Mouse (Mus musculus): ENCODE measurements around the gene Zfp541. TPM values are rescaled to one million over a fixed set of nuclear protein-coding genes. Genes with fewer than 3 reads are reported as not detected.

The Zfp541 gene
- polyA plus RNA-seq, 1 experiment from 2014 or later: 0.14 TPM

GRCm38 (mm10) chr7:16098021-16099017 lies 36.7 kb downstream of the Zfp541 start, which contains the start of gene Napa:
Gene Napa (plus strand): TSS chr7:16098458.
- Histone ChIP-seq H3K27me3 (replicated peaks; ENCODE audit: control insufficient read depth, insufficient read depth, low read length) (no peaks in the 10 kb centered on the region), H3K9ac (replicated peaks; ENCODE audit: low read depth, low read length) (peak within 1 kb of the TSS; percentile 92), H3K36me3 (ENCODE audit: control insufficient read depth, insufficient read depth) (no peaks in the 10 kb centered on the region), H3K9me3 (ENCODE audit: control insufficient read depth, low read length) (no peaks in the 10 kb centered on the region), H3K27ac (ENCODE audit: low read length) (peak within 1 kb of the TSS; percentile 70), H3K4me1 (replicated peaks; ENCODE audit: control insufficient read depth, insufficient read depth, low read length) (peaks cover 24% of the 10 kb centered on the region), H3K4me3 (replicated peaks; ENCODE audit: low read length) (peak within 1 kb of the TSS; percentile 88), H3K4me2 (ENCODE audit: low read length) (peak within 1 kb of the TSS; percentile 92)
- WGBS: under 1% methylated on average over 64 of the region's 68 CpGs
- peak; percentile 98 for ATAC-seq

- Histone ChIP-seq H3K27me3 (replicated peaks; ENCODE audit: control insufficient read depth, insufficient read depth, low read length) (no peaks in the 10 kb centered on the region), H3K4me3 (replicated peaks; ENCODE audit: low read length) (no peak overlapping the region), H3K4me1 (replicated peaks; ENCODE audit: control insufficient read depth, insufficient read depth, low read length) (peaks cover 31% of the 10 kb centered on the region), H3K27ac (ENCODE audit: low read length) (no peak overlapping the region), H3K9ac (replicated peaks; ENCODE audit: low read depth, low read length) (no peak overlapping the region), H3K36me3 (ENCODE audit: control insufficient read depth, insufficient read depth) (no peaks in the 10 kb centered on the region), H3K9me3 (ENCODE audit: control insufficient read depth, low read length) (no peaks in the 10 kb centered on the region), H3K4me2 (ENCODE audit: low read length) (peak overlapping the region; percentile 92; the same call in 1 of the 2 replicates)
- WGBS: 96% methylated on average over 4 of the region's 4 CpGs
- no peak for ATAC-seq
These were observed 38.3 kb downstream of the Zfp541 start for GRCm38 (mm10) chr7:16099901-16100300.

- Histone ChIP-seq H3K4me3 (replicated peaks; ENCODE audit: low read length) (no peak overlapping the region), H3K9ac (replicated peaks; ENCODE audit: low read depth, low read length) (no peak overlapping the region), H3K4me2 (ENCODE audit: low read length) (no peak overlapping the region), H3K36me3 (ENCODE audit: control insufficient read depth, insufficient read depth) (no peaks in the 10 kb centered on the region), H3K27me3 (replicated peaks; ENCODE audit: control insufficient read depth, insufficient read depth, low read length) (no peaks in the 10 kb centered on the region), H3K9me3 (ENCODE audit: control insufficient read depth, low read length) (no peaks in the 10 kb centered on the region), H3K4me1 (replicated peaks; ENCODE audit: control insufficient read depth, insufficient read depth, low read length) (peaks cover 31% of the 10 kb centered on the region), H3K27ac (ENCODE audit: low read length) (no peak overlapping the region)
- 82% methylated on average over 7 of the region's 7 CpGs for WGBS
- ATAC-seq: no peak
These were observed 39.5 kb downstream of the Zfp541 start for GRCm38 (mm10) chr7:16101081-16101480.

- no peaks in the 10 kb centered on the region for H3K36me3 ChIP-seq (ENCODE audit: control insufficient read depth, insufficient read depth)
- H3K27ac ChIP-seq (ENCODE audit: low read length): no peak overlapping the region
- H3K27me3 ChIP-seq (replicated peaks; ENCODE audit: control insufficient read depth, insufficient read depth, low read length): no peaks in the 10 kb centered on the region
- WGBS: 83% methylated on average over 15 of the region's 15 CpGs
- H3K9ac ChIP-seq (replicated peaks; ENCODE audit: low read depth, low read length): no peak overlapping the region
- no peaks in the 10 kb centered on the region for H3K9me3 ChIP-seq (ENCODE audit: control insufficient read depth, low read length)
- H3K4me3 ChIP-seq (replicated peaks; ENCODE audit: low read length): no peak overlapping the region
- no peak for ATAC-seq
- peaks cover 31% of the 10 kb centered on the region for H3K4me1 ChIP-seq (replicated peaks; ENCODE audit: control insufficient read depth, insufficient read depth, low read length)
- H3K4me2 ChIP-seq (ENCODE audit: low read length): no peak overlapping the region
These were observed 40.3 kb downstream of the Zfp541 start for GRCm38 (mm10) chr7:16101726-16102475.

- Histone ChIP-seq H3K4me1 (replicated peaks; ENCODE audit: control insufficient read depth, insufficient read depth, low read length) (peaks cover 28% of the 10 kb centered on the region), H3K9ac (replicated peaks; ENCODE audit: low read depth, low read length) (no peak overlapping the region), H3K9me3 (ENCODE audit: control insufficient read depth, low read length) (no peaks in the 10 kb centered on the region), H3K27ac (ENCODE audit: low read length) (no peak overlapping the region), H3K36me3 (ENCODE audit: control insufficient read depth, insufficient read depth) (no peaks in the 10 kb centered on the region; the same call in 1 of the 2 replicates), H3K4me2 (ENCODE audit: low read length) (no peak overlapping the region), H3K27me3 (replicated peaks; ENCODE audit: control insufficient read depth, insufficient read depth, low read length) (no peaks in the 10 kb centered on the region), H3K4me3 (replicated peaks; ENCODE audit: low read length) (no peak overlapping the region)
- 86% methylated on average over 5 of the region's 5 CpGs for WGBS
- ATAC-seq: no peak
These were observed 41.1 kb downstream of the Zfp541 start for GRCm38 (mm10) chr7:16102686-16103226.

DNA sequence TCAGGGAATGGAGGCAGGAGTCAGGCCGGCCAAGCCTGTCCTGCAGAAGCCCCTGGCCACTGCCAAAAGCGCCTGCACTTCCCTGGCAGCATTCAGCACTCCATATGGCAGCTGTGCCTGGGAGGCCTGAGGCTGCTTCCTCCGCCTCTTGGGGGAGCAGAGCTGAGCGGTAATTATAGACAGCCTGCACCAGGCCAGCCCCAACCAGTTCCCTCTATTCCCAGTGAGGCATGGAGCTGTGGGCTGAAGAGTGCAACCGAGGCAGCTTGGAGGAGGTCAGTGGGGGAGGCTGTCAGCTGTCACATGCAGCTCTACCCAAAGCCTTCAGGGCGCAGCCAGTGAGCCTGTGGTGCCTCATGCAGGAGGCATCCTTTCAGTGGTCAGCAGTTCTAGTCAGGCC lies 42.1 kb downstream of the Zfp541 start:
- Histone ChIP-seq H3K4me3 (replicated peaks; ENCODE audit: low read length) (no peak overlapping the region), H3K9me3 (ENCODE audit: control insufficient read depth, low read length) (no peaks in the 10 kb centered on the region), H3K4me1 (replicated peaks; ENCODE audit: control insufficient read depth, insufficient read depth, low read length) (peaks cover 28% of the 10 kb centered on the region), H3K27me3 (replicated peaks; ENCODE audit: control insufficient read depth, insufficient read depth, low read length) (no peaks in the 10 kb centered on the region), H3K27ac (ENCODE audit: low read length) (peak overlapping the region; percentile 43; the same call in 1 of the 2 replicates), H3K4me2 (ENCODE audit: low read length) (no peak overlapping the region), H3K36me3 (ENCODE audit: control insufficient read depth, insufficient read depth) (no peaks in the 10 kb centered on the region; the same call in 1 of the 2 replicates), H3K9ac (replicated peaks; ENCODE audit: low read depth, low read length) (no peak overlapping the region)
- 63% methylated on average over 6 of the region's 6 CpGs for WGBS
- ATAC-seq: peak; percentile 67

DNA sequence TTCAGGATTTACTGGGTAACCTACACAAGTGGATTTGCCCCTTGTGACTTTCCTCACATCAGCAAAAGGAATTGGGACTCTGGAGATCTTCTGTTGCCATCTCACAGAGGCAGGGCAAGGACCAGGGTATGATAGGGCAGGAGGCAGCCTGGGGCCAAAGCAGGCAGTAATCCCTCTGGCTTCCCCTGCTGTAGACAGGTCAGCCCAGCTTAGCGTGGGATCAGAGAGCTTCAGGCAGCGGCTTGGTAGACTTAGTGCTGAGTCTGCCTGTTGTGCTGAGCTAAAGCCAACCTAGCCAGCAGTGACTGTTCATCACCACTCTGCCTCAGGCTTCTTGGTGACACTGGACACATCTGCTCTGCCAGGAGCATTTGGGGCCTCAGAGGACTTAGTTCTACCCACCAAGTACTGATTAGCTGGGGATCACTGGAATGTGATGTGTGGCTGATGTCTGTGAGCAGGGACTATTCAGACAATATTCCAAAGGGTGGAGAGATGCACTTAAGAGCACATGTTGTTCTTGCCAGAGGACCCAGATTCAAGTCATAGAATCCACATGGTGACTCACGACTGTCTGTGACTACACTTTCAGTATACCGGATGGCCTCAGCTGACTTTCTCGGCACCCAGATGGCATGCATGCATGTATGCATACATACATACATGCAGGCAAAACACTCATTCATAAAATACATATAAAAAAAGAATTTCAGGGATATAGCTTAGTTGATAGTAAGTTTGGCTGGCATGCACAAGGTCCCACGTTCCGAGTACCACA lies 43.2 kb downstream of the Zfp541 start:
- 93% methylated on average over 7 of the region's 7 CpGs for WGBS
- no peak for ATAC-seq
- no peak overlapping the region for H3K9ac ChIP-seq (replicated peaks; ENCODE audit: low read depth, low read length)

DNA sequence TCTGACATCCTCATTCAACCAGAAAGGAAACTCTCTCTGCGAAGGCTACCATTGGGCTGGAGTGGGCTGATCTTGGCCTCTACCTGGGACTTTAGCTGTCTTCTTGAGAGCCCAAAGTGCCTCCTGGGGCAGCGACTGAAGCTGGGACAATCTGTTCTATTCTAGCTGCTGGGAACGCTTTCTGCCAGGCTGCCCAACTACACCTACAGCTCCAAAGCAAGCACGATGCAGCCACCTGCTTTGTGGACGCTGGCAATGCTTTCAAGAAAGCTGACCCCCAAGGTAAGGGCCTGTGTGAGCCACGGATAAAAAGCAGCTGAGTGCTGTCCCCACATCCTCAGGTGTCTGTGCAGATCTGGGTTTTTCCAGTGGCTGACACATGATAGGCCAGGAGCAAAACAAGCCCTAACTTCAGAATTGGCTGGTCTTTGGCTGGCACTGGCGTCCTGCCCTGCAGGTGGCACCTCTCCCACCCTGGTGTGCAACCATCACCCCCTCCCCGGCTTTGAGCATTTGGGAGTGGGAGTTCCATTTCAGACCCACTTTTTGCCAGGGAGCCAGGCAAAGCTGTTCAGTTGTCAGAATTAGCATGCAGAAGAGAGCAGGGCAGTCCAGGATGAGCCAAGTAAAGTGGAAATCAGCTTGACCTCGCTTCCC lies 47.4 kb downstream of the Zfp541 start:
- H3K36me3 ChIP-seq (ENCODE audit: control insufficient read depth, insufficient read depth): peaks cover 12% of the 10 kb centered on the region
- H3K27me3 ChIP-seq (replicated peaks; ENCODE audit: control insufficient read depth, insufficient read depth, low read length): no peaks in the 10 kb centered on the region
- WGBS: 94% methylated on average over 9 of the region's 9 CpGs
- H3K4me1 ChIP-seq (replicated peaks; ENCODE audit: control insufficient read depth, insufficient read depth, low read length): peaks cover under 1% of the 10 kb centered on the region; the same call in 1 of the 2 replicates
- H3K4me3 ChIP-seq (replicated peaks; ENCODE audit: low read length): no peak overlapping the region
- no peak overlapping the region for H3K4me2 ChIP-seq (ENCODE audit: low read length)
- no peaks in the 10 kb centered on the region for H3K9me3 ChIP-seq (ENCODE audit: control insufficient read depth, low read length)
- no peak overlapping the region for H3K9ac ChIP-seq (replicated peaks; ENCODE audit: low read depth, low read length)
- ATAC-seq: no peak
- no peak overlapping the region for H3K27ac ChIP-seq (ENCODE audit: low read length)

More for the DNA sequence above, 43.2 kb downstream of the Zfp541 start:
- no peaks in the 10 kb centered on the region for H3K27me3 ChIP-seq (replicated peaks; ENCODE audit: control insufficient read depth, insufficient read depth, low read length)
- H3K4me3 ChIP-seq (replicated peaks; ENCODE audit: low read length): no peak overlapping the region
- peaks cover 2% of the 10 kb centered on the region for H3K36me3 ChIP-seq (ENCODE audit: control insufficient read depth, insufficient read depth)
- no peak overlapping the region for H3K4me2 ChIP-seq (ENCODE audit: low read length)
- no peaks in the 10 kb centered on the region for H3K9me3 ChIP-seq (ENCODE audit: control insufficient read depth, low read length)
- no peak overlapping the region for H3K27ac ChIP-seq (ENCODE audit: low read length)
- peaks cover 17% of the 10 kb centered on the region for H3K4me1 ChIP-seq (replicated peaks; ENCODE audit: control insufficient read depth, insufficient read depth, low read length)

All from forebrain, embryonic 16.5 days (tissue).